Mouse (Mus musculus) adrenal gland, adult (tissue): ENCODE results near the gene Gm4133.
"Not testable (repeated sequence)": the region's sequence is repeated elsewhere in the genome, so short reads cannot be mapped to it uniquely, and the experiment has no call there.

ENCODE experiments used
- DNase-seq, 2 experiments: peaks; one replicate each; pipeline ENCODE4 v3.0.0; 2022 to 2023; ENCODE audit warnings: low spot score in 1 of 2; ENCODE audit not compliant: inconsistent age in 2 of 2

Gm4133 gene

GRCm38 (mm10) chr7:20333965-20334364 lies at the start of gene Gm4133:
Gm4133 (minus strand) TSS chr7:20334065.
- DNase-seq, result not testable (repeated sequence)

- not testable (repeated sequence) for DNase-seq
These were observed 41.4 kb upstream of the Gm4133 start, which contains the start of gene Gm5728 for GRCm38 (mm10) chr7:20375310-20375709. Gm5728 (minus strand) TSS chr7:20375410.
